Mouse (Mus musculus) midbrain, embryonic 13.5 days (tissue): ENCODE results near the gene Mybph. TPM values are rescaled to one million over a fixed set of nuclear protein-coding genes. Genes with fewer than 3 reads are reported as not detected.

Experiments used
- ATAC-seq: fragments of 200-750 bp; cut with Nextera tagmentation; 2 replicates; pipeline ENCODE4 v1.8.0; 2017; ENCODE audit warnings: mild to moderate bottlenecking, moderate TSS enrichment, moderate library complexity
- H3K27ac ChIP-seq: fragments of 300-500 bp; sonication (generic); 2 replicates; pipeline ENCODE4 v1.5.1; 2015; ENCODE audit warnings: inconsistent platforms, mild to moderate bottlenecking, moderate library complexity
- H3K27me3 ChIP-seq: fragments of 300-500 bp; sonication (generic); 2 replicates; pipeline ENCODE4 v1.6.1; 2015; ENCODE audit warnings: mild to moderate bottlenecking, inconsistent platforms
- H3K36me3 ChIP-seq: fragments of 300-500 bp; sonication (generic); 2 replicates; pipeline ENCODE4 v1.6.1; 2015; ENCODE audit warnings: mild to moderate bottlenecking, inconsistent platforms
- H3K4me1 ChIP-seq: fragments of 300-500 bp; sonication (generic); replicated peaks from 2 replicates; pipeline ENCODE4 v1.6.1; 2015; ENCODE audit warnings: inconsistent platforms
- H3K4me2 ChIP-seq: fragments of 300-500 bp; sonication (generic); replicated peaks from 2 replicates; pipeline ENCODE4 v1.6.1; 2015; ENCODE audit warnings: moderate library complexity, mild to moderate bottlenecking, inconsistent platforms
- H3K4me3 ChIP-seq: fragments of 300-500 bp; sonication (generic); replicated peaks from 2 replicates; pipeline ENCODE4 v1.5.1; 2015; ENCODE audit warnings: mild to moderate bottlenecking, inconsistent platforms
- H3K9ac ChIP-seq: fragments of 300-500 bp; sonication (generic); replicated peaks from 2 replicates; pipeline ENCODE4 v1.6.1; 2015; ENCODE audit warnings: mild to moderate bottlenecking, inconsistent platforms
- H3K9me3 ChIP-seq: fragments of 300-500 bp; sonication (generic); 2 replicates; pipeline ENCODE4 v1.6.1; 2016; ENCODE audit warnings: mild to moderate bottlenecking, inconsistent platforms
- WGBS: fragments of 180-500 bp; shearing (Covaris S2); methylation state at CpG from one replicate; pipeline ENCODE4 v1.1.7; 2015; 5-methylcytosine and 5-hydroxymethylcytosine counted together
- polyA plus RNA-seq: library from polyadenylated mRNA; unstranded; fragments of >200 nt; fragmentation: Nextera tagmentation; extraction: Ambion mirVana; gene quantifications from 2 replicates; pipeline ENCODE4 v1.2.1, GENCODE M21; 2015

The Mybph gene
- polyA plus RNA-seq, 1 experiment from 2014 or later = 0.09 TPM

DNA sequence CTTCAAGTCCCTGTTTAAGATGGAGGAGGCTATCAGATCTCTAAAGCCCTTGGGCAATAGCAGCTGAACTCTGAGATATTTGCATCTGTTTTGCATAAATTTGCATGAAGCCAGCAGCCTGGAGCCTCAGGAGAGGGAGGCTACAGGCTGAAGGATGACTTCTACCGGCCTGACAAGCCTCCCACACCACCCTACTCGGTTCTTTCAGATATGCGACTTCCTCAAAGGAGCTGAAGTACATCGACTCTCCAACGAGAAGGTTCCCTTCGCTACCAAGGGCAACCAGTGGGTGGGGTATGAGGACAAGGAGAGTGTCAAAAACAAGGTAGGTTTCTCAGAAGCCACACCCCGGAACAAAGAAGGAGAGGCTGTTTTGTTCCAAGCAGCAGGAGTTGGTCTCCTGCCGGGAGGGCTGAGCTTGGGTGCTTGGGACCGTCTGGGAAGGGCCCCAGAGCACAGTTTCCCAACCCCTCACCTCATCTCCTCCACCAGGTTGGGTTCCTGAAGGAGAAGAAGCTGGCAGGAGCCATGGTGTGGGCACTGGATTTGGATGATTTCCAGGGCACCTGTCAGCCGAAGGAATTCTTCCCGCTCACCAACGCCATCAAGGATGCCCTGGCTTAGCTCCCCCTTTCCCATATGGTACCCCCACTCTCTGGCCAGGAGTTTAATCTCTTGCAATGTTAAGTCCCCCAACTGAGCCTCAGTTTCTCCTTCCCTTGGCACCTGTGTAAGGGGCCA, 4.1 kb upstream of the Mybph start:
- H3K4me3 ChIP-seq = no peak overlapping the region
- ATAC-seq = peak; percentile 66
- no peak overlapping the region for H3K9ac ChIP-seq
- no peaks in the 10 kb centered on the region for H3K9me3 ChIP-seq
- H3K4me1 ChIP-seq = peaks cover 20% of the 10 kb centered on the region
- H3K27me3 ChIP-seq = 0 out of 2 replicates have a peak, but pooled peaks cover 4% of the 10 kb centered on the region
- peak overlapping the region; percentile 4; the same call in 1 of the 2 replicates for H3K4me2 ChIP-seq
- no peaks in the 10 kb centered on the region for H3K36me3 ChIP-seq
- 26% methylated on average over 12 of the region's 12 CpGs for WGBS
- H3K27ac ChIP-seq = peak overlapping the region; percentile 45; the same call in 1 of the 2 replicates

GRCm38 (mm10) chr1:134191192-134191591, 2.1 kb upstream of the Mybph start:
- 0 out of 2 replicates have a peak, but pooled peaks cover 2% of the 10 kb centered on the region for H3K27me3 ChIP-seq
- WGBS = 86% methylated on average over 5 of the region's 5 CpGs

GRCm38 (mm10) chr1:134192024-134192423, 1.2 kb upstream of the Mybph start:
- no peak overlapping the region for H3K27ac ChIP-seq
- 59% methylated on average over 4 of the region's 4 CpGs for WGBS
- H3K4me2 ChIP-seq = no peak overlapping the region
- no peaks in the 10 kb centered on the region for H3K27me3 ChIP-seq
- H3K36me3 ChIP-seq = no peaks in the 10 kb centered on the region
- H3K4me3 ChIP-seq = no peak overlapping the region
- no peak overlapping the region for H3K9ac ChIP-seq
- H3K4me1 ChIP-seq = peaks cover 27% of the 10 kb centered on the region
- no peak for ATAC-seq
- no peaks in the 10 kb centered on the region for H3K9me3 ChIP-seq

More at GRCm38 (mm10) chr1:134191192-134191591, 2.1 kb upstream of the Mybph start:
- no peak for ATAC-seq
- Histone ChIP-seq H3K4me3 (no peak overlapping the region), H3K9me3 (no peaks in the 10 kb centered on the region), H3K4me1 (peaks cover 27% of the 10 kb centered on the region), H3K27ac (no peak overlapping the region), H3K36me3 (no peaks in the 10 kb centered on the region), H3K9ac (no peak overlapping the region), H3K4me2 (no peak overlapping the region)

DNA sequence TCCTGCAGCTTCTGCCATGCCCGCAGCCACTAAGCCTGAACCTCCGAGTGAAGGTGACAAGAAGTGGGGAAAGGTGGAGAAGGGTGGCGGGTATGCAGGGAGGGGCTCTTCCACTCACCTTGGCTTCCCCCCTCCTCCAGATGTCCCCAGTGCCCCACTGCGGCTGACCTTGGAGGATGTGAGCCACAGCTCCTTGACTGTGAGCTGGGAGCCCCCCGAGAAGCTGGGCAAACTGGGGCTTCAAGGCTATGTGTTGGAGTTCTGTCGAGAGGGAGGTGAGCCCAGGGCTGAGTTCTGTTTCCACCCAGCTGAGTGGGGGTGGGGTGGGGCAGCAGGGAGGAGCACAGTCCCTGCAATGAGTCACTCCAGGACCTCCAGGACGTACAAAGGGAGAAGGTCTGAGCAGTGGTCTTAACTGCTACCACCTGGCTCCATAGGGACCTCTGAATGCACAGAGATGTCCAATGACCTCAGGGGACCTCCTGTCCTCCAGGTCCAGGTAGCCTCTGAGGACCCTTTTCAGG, 488 bp downstream of the Mybph start:
- H3K4me1 ChIP-seq = peaks cover 17% of the 10 kb centered on the region
- H3K27ac ChIP-seq = no peak overlapping the region
- no peaks in the 10 kb centered on the region for H3K36me3 ChIP-seq
- H3K9ac ChIP-seq = no peak overlapping the region
- no peaks in the 10 kb centered on the region for H3K27me3 ChIP-seq
- H3K9me3 ChIP-seq = no peaks in the 10 kb centered on the region
- no peak overlapping the region for H3K4me2 ChIP-seq
- no peak overlapping the region for H3K4me3 ChIP-seq
- 73% methylated on average over 7 of the region's 7 CpGs for WGBS
- ATAC-seq = no peak

DNA sequence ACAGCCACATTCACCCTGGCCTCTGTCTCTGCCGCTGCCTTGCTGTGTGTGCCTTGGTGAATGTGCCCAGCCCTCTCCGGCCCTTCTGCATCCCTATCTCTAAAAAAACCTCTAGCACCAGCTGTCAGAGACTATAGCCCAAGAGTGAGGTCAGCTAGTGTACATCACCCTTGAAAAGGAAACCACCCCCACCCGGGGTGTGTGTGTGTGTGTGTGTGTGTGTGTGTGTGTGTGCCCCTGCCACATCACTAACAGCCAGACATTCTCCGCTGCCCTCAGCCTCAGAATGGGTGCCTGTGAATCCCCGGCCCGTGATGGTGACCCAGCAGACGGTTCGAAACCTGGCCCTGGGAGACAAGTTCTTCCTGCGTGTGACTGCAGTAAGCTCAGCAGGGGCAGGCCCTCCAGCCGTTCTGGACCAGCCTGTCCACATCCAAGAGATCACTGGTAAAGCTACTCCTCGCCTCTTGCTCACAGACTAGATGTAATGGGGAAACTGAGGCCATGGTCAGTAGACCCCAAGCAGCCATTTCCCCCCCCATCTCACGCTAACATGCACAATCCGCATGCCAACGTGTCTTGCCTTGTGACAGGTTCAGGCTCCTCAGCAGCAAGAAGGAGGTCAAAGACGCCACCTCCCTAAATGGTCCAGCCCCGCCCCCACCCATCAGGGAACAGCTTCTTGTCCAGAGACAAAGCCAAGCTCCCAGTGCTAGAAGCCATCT, 1.2 kb downstream of the Mybph start:
- no peaks in the 10 kb centered on the region for H3K9me3 ChIP-seq
- H3K4me1 ChIP-seq = peaks cover 9% of the 10 kb centered on the region
- 77% methylated on average over 16 of the region's 16 CpGs for WGBS
- no peak overlapping the region for H3K9ac ChIP-seq
- H3K36me3 ChIP-seq = no peaks in the 10 kb centered on the region
- H3K4me2 ChIP-seq = no peak overlapping the region
- H3K27me3 ChIP-seq = no peaks in the 10 kb centered on the region
- no peak overlapping the region for H3K4me3 ChIP-seq
- no peak overlapping the region for H3K27ac ChIP-seq
- ATAC-seq = no peak

GRCm38 (mm10) chr1:134195117-134195516, 1.9 kb downstream of the Mybph start:
- ATAC-seq = no peak
- Histone ChIP-seq H3K9me3 (no peaks in the 10 kb centered on the region), H3K27me3 (no peaks in the 10 kb centered on the region), H3K9ac (no peak overlapping the region), H3K36me3 (no peaks in the 10 kb centered on the region), H3K27ac (no peak overlapping the region), H3K4me3 (no peak overlapping the region), H3K4me1 (peaks cover 8% of the 10 kb centered on the region; the same call in 1 of the 2 replicates), H3K4me2 (no peak overlapping the region)
- WGBS = 65% methylated on average over 2 of the region's 2 CpGs

DNA sequence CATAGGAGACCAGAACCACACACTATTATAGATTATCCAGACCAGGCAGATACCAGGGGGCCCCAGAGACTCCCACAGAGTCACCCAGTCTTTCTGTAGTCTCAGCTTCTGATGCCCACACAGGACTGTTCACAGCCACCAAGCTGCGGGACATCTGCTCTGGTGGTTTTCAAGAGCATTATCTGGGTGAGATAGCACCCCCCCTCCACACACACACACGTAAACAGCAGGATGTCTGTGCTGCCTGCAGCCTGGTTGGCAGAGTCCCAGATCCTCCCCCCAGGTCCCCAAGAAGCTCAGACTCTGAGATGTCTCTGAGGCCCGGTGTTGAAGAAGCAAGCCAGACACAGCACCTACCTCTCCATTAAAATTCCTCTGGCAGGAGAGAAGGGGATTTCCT, 2.3 kb downstream of the Mybph start:
- Histone ChIP-seq H3K4me3 (no peak overlapping the region), H3K4me2 (no peak overlapping the region), H3K9me3 (no peaks in the 10 kb centered on the region), H3K27me3 (no peaks in the 10 kb centered on the region), H3K9ac (no peak overlapping the region), H3K27ac (no peak overlapping the region), H3K36me3 (no peaks in the 10 kb centered on the region), H3K4me1 (peaks cover 8% of the 10 kb centered on the region; the same call in 1 of the 2 replicates)
- WGBS = 65% methylated on average over 3 of the region's 3 CpGs
- ATAC-seq = no peak

DNA sequence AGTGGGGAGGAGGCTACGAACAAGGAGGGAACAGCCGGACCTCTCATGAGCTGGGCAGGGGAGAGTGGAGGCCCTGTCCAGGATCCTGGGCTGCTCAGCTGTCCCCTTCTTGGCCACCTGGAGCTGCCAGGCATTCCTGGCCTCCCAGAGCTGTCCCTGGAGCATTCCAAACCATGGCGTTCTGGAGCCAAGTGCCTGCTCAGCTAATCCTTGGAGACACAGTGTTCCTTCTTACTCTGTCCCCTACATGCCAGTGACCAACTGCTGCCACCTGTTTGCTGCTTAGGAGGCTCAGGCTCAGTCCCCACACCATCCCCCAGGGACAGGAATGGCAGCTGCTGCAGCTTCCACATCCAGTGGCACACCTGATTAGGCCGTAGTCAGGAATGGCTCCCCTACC, 2.7 kb downstream of the Mybph start:
- H3K36me3 ChIP-seq = no peaks in the 10 kb centered on the region
- no peak overlapping the region for H3K4me3 ChIP-seq
- H3K4me1 ChIP-seq = peaks cover 8% of the 10 kb centered on the region; the same call in 1 of the 2 replicates
- WGBS = 49% methylated on average over 4 of the region's 4 CpGs
- no peaks in the 10 kb centered on the region for H3K27me3 ChIP-seq
- ATAC-seq = no peak
- no peaks in the 10 kb centered on the region for H3K9me3 ChIP-seq
- no peak overlapping the region for H3K27ac ChIP-seq
- no peak overlapping the region for H3K4me2 ChIP-seq
- H3K9ac ChIP-seq = no peak overlapping the region

DNA sequence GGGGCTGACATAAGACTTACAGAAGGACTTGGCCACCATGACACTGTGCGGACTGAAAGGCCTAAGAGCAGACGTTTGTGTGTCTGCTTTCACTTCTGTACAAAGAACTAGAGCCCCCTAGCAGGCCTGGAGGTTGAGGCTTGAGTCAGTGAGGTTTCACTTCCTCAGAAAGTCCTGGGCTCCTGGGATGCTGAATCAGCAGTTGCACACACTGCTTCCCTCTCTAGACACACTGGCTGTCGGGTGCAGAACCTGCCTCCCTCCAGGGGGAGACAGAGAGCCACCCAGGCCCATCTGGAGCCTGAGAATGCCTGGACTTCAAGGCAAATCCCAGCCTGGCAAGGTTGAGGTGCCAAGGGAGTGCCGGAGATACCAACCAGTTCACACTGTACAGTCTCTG, 3.1 kb downstream of the Mybph start:
- Histone ChIP-seq H3K36me3 (no peaks in the 10 kb centered on the region), H3K4me3 (no peak overlapping the region), H3K27me3 (no peaks in the 10 kb centered on the region), H3K4me2 (no peak overlapping the region), H3K9ac (no peak overlapping the region), H3K9me3 (no peaks in the 10 kb centered on the region), H3K27ac (no peak overlapping the region), H3K4me1 (peaks cover 8% of the 10 kb centered on the region; the same call in 1 of the 2 replicates)
- ATAC-seq = no peak
- WGBS = 73% methylated on average over 4 of the region's 4 CpGs

DNA sequence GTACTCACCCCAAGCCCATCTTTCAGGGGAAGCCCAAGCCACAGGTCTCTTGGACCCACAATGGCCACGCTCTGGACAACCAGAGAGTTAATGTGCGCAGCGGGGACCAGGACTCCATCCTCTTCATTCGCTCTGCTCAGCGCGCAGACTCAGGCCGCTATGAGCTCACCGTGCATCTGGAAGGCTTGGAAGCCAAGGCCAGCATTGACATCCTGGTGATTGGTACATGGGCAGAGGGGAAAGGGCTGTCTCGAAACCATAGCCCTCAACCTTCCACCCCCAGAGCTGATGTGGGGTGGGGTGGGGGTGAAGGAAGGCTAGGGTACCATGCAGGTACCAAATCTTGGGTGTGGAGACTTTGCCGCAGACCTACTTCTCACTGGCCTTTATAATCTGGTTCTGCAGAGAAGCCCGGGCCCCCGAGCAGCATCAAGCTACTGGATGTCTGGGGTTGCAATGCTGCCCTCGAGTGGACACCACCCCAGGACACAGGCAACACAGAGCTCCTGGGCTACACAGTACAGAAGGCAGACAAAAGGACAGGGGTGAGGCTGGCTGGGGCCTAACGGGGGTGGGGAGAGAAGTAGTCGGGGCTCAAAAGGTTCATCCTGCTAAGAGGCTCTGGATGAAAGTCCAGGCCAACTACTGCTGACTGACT, 4.2 kb downstream of the Mybph start:
- Histone ChIP-seq H3K4me1 (peaks cover 8% of the 10 kb centered on the region; the same call in 1 of the 2 replicates), H3K4me2 (no peak overlapping the region), H3K4me3 (no peak overlapping the region), H3K36me3 (no peaks in the 10 kb centered on the region), H3K9me3 (no peaks in the 10 kb centered on the region), H3K27ac (no peak overlapping the region), H3K9ac (no peak overlapping the region), H3K27me3 (0 out of 2 replicates have a peak, but pooled peaks cover under 1% of the 10 kb centered on the region)
- WGBS = 78% methylated on average over 15 of the region's 15 CpGs
- ATAC-seq = no peak

DNA sequence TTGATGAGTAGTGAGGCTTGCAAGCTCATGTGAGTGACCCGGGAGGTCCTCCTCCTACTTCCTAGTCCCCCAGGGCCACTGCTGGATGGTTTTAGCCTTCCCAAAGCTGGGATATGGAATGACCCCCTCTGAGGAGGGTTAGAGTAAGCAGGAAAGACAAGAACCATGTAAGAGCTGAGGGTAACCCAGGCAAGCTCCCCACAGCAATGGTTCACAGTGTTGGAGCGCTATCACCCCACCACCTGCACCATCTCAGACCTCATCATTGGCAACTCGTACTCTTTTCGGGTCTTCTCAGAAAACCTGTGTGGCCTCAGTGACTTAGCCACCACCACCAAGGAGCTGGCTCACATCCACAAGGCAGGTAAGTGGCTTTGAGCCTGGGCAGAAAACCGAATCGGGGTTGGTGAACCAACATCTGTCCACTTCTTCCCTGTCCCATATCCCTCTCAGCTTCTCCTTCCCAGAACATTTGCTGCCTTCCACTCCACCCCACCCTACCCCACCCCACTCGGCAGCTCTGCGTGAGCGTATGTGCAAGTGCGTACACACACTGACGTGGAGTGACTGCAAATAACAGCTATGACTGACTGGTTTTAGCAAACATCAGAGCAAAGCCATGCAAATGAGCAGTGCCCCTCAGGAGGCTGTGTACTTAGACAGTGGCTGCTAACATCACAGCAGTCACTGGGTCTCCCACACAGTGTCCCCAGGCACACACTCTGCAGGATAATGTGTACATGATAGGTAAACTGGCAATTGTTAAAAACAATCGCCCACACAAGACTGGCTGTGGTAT, 5.1 kb downstream of the Mybph start:
- H3K9me3 ChIP-seq = no peaks in the 10 kb centered on the region
- H3K9ac ChIP-seq = no peak overlapping the region
- WGBS = 77% methylated on average over 12 of the region's 12 CpGs
- H3K4me3 ChIP-seq = no peak overlapping the region
- H3K4me2 ChIP-seq = no peak overlapping the region
- peaks cover 8% of the 10 kb centered on the region; the same call in 1 of the 2 replicates for H3K4me1 ChIP-seq
- peak; percentile 57; the same call in 1 of the 2 replicates for ATAC-seq
- no peaks in the 10 kb centered on the region for H3K36me3 ChIP-seq
- 0 out of 2 replicates have a peak overlapping the region, but pooled peaks have one; percentile 6 for H3K27ac ChIP-seq
- 0 out of 2 replicates have a peak, but pooled peaks cover 3% of the 10 kb centered on the region for H3K27me3 ChIP-seq
